Mouse (Mus musculus) heart, adult 2 months (tissue): ENCODE results near the gene Elf3. TPM values are rescaled to one million over a fixed set of nuclear protein-coding genes. Genes with fewer than 3 reads are reported as not detected.
"Not testable (repeated sequence)": the region's sequence is repeated elsewhere in the genome, so short reads cannot be mapped to it uniquely, and the experiment has no call there.

ENCODE experiments used
- DNase-seq, 2 experiments: peaks; one replicate each; pipeline ENCODE4 v3.0.0; 2021
- H3K27ac ChIP-seq: fragments of 200-600 bp; 2 replicates; pipeline ENCODE4 v1.8.1; 2022
- H3K27me3 ChIP-seq: fragments of 200-500 bp; 2 replicates; pipeline ENCODE4 v1.6.1; 2012; ENCODE audit warnings: mild to moderate bottlenecking, low read length, inconsistent platforms, mixed read lengths; ENCODE audit not compliant: control insufficient read depth, insufficient read depth
- H3K36me3 ChIP-seq: fragments of 200-500 bp; 2 replicates; pipeline ENCODE4 v1.6.1; 2012; ENCODE audit warnings: low read length, inconsistent platforms; ENCODE audit not compliant: control insufficient read depth, insufficient read depth
- H3K4me1 ChIP-seq: fragments of 200-500 bp; 2 replicates; pipeline ENCODE4 v1.6.1; 2011; ENCODE audit warnings: low read length; ENCODE audit not compliant: control insufficient read depth, insufficient read depth
- H3K4me3 ChIP-seq: fragments of 200-600 bp; 2 replicates; pipeline ENCODE4 v1.8.1; 2022
- H3K79me2 ChIP-seq: fragments of 200-500 bp; replicated peaks from 2 replicates; pipeline ENCODE4 v1.6.1; 2012; ENCODE audit warnings: mild to moderate bottlenecking, inconsistent platforms, low read length, moderate library complexity, mixed read lengths; ENCODE audit not compliant: control insufficient read depth, insufficient read depth
- H3K9ac ChIP-seq: fragments of 200-500 bp; 2 replicates; pipeline ENCODE4 v1.6.1; 2012; ENCODE audit warnings: low read depth, mild to moderate bottlenecking, control low read depth, inconsistent platforms, low read length, mixed read lengths
- CTCF ChIP-seq: fragments of 200-600 bp; IDR thresholded peaks from 2 replicates; pipeline ENCODE4 v1.8.1; 2022; ENCODE audit warnings: antibody characterized with exemption, mild to moderate bottlenecking, moderate library complexity
- EP300 ChIP-seq: fragments of 200-500 bp; IDR thresholded peaks from 2 replicates; pipeline ENCODE4 v1.6.1; 2011; ENCODE audit warnings: low read depth, low read length, control low read depth; ENCODE audit not compliant: insufficient read depth
- POLR2A ChIP-seq: fragments of 200-500 bp; IDR thresholded peaks from 2 replicates; pipeline ENCODE4 v1.6.1; 2011; ENCODE audit warnings: mild to moderate bottlenecking, low read depth, low read length, control low read depth; ENCODE audit not compliant: insufficient read depth
- WGBS: fragments of 180-500 bp; shearing (Covaris S2); methylation state at CpG from one replicate; pipeline ENCODE4 v1.1.7; 2018; 5-methylcytosine and 5-hydroxymethylcytosine counted together
- intact Hi-C: fragments of 180-260 bp; cut with DNase I; formaldehyde crosslinking; loops from one replicate; pipeline ENCODE4 v1.15.1; 2025
- polyA plus RNA-seq: library from polyadenylated mRNA; depleted of rRNA; stranded (reverse); fragments of >200 nt; gene quantifications from 2 replicates; pipeline ENCODE4 v1.2.3, GENCODE M21; 2012
- total RNA-seq, 2 experiments: library from RNA; stranded (reverse); gene quantifications; 2 replicates each; pipeline ENCODE4 v1.2.3; 2021

Elf3 gene
- total and polyA plus RNA-seq, 3 experiments = 2.0 TPM; not detected in 2

GRCm38 (mm10) chr1:135234771-135235170 lies 23.6 kb downstream of the Elf3 start:
- no peak overlapping the region for H3K9ac ChIP-seq
- no peaks in the 10 kb centered on the region for H3K4me1 ChIP-seq
- H3K36me3 ChIP-seq = no peaks in the 10 kb centered on the region
- H3K27ac ChIP-seq = no peak overlapping the region
- TF ChIP-seq POLR2A (no peak), EP300 (no peak)
- DNase-seq = no peak
- no peaks in the 10 kb centered on the region for H3K27me3 ChIP-seq
- 93% methylated on average over 12 of the region's 12 CpGs for WGBS
- no peaks in the 10 kb centered on the region for H3K79me2 ChIP-seq
- H3K4me3 ChIP-seq = no peak overlapping the region
- intact Hi-C loops = no loop called here

DNA sequence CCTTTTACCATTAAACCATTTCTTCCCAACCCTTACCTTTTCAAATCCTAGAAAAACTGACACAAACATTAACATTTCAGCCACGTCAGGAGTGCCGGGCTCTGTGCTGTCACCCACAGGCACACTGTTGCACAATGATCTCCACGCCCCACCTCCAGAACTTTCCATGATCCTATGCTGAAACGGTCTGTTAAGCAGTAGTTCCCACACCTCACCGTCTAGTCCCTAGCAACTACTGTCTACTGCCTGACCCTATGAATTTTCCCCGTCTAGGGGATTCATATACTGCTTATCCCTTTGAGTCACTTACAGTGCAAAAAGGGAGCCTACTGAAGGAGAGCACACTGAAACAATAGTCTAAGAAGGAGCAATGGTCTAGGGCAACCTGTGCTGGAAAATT lies 24.4 kb downstream of the Elf3 start:
- no peak for DNase-seq
- H3K27ac ChIP-seq = no peak overlapping the region
- H3K9ac ChIP-seq = no peak overlapping the region
- H3K36me3 ChIP-seq = no peaks in the 10 kb centered on the region
- intact Hi-C loops = no loop called here
- TF ChIP-seq POLR2A (no peak), CTCF (no peak)
- H3K27me3 ChIP-seq = no peaks in the 10 kb centered on the region
- H3K4me1 ChIP-seq = no peaks in the 10 kb centered on the region
- H3K79me2 ChIP-seq = no peaks in the 10 kb centered on the region
- WGBS = 82% methylated on average over 6 of the region's 6 CpGs
- no peak overlapping the region for H3K4me3 ChIP-seq

GRCm38 (mm10) chr1:135231878-135232277 lies 26.5 kb downstream of the Elf3 start:
- H3K27ac ChIP-seq, H3K36me3 ChIP-seq, H3K9ac ChIP-seq, DNase-seq, H3K27me3 ChIP-seq, H3K79me2 ChIP-seq, H3K4me1 ChIP-seq, H3K4me3 ChIP-seq, intact Hi-C loops: not testable (repeated sequence)
- WGBS = 68% methylated on average over 20 of the region's 20 CpGs

DNA sequence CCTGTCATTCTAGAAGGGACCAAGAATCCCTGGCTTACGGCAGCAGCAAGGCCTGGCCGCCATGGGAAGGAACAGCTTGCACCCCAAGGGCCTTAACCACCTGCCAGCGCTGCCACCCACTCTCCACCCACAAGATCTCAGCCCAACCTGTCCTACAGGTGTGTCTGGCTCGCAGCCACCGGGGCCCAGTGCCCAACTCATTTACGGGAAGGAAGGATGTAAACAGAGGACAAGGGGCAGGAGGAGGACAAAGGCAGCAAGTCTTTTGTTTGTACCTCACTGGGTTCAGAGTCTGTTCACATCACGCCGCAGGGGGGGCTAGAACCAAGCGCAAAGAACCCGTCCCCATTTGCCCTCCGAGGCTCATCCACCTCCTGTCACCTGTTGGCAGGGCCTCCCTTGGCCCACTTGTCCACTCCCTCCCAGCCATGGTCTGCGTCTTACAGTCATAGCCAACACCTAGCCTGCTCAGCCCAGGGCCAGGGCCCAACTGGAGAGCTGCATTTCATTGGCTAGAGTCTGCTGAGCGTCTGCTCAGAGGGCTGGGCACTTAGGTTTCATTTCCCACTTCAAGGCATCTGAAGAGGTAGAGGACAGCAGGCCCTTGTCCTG lies 30.9 kb downstream of the Elf3 start:
- Histone ChIP-seq H3K9ac (no peak overlapping the region), H3K4me1 (no peaks in the 10 kb centered on the region), H3K79me2 (no peaks in the 10 kb centered on the region), H3K27ac (no peak overlapping the region), H3K36me3 (no peaks in the 10 kb centered on the region), H3K4me3 (no peak overlapping the region), H3K27me3 (no peaks in the 10 kb centered on the region)
- intact Hi-C loops = no loop called here
- 84% methylated on average over 13 of the region's 13 CpGs for WGBS
- no peak for DNase-seq
- TF ChIP-seq CTCF (no peak), POLR2A (no peak), EP300 (no peak)

GRCm38 (mm10) chr1:135224981-135225604 lies 33.3 kb downstream of the Elf3 start:
- intact Hi-C loops = no loop called here
- no peak for DNase-seq
- H3K36me3 ChIP-seq = no peaks in the 10 kb centered on the region

GRCm38 (mm10) chr1:135224147-135224546 lies 34.2 kb downstream of the Elf3 start:
- H3K4me3 ChIP-seq = no peak overlapping the region
- no peak overlapping the region for H3K9ac ChIP-seq
- H3K36me3 ChIP-seq = no peaks in the 10 kb centered on the region
- WGBS = 64% methylated on average over 3 of the region's 3 CpGs
- H3K27ac ChIP-seq = no peak overlapping the region
- intact Hi-C loops = no loop called here
- H3K4me1 ChIP-seq = no peaks in the 10 kb centered on the region
- H3K27me3 ChIP-seq = no peaks in the 10 kb centered on the region
- H3K79me2 ChIP-seq = no peaks in the 10 kb centered on the region
- TF ChIP-seq EP300 = no peak
- TF ChIP-seq POLR2A = no peak
- TF ChIP-seq CTCF = no peak
- no peak for DNase-seq

More at GRCm38 (mm10) chr1:135224981-135225604, 33.3 kb downstream of the Elf3 start:
- H3K9ac ChIP-seq = no peak overlapping the region
- no peak overlapping the region for H3K27ac ChIP-seq
- no peaks in the 10 kb centered on the region for H3K4me1 ChIP-seq
- TF ChIP-seq POLR2A (no peak), EP300 (no peak), CTCF (no peak)
- no peaks in the 10 kb centered on the region for H3K79me2 ChIP-seq
- no peak overlapping the region for H3K4me3 ChIP-seq
- WGBS = 53% methylated on average over 6 of the region's 6 CpGs
- H3K27me3 ChIP-seq = no peaks in the 10 kb centered on the region
